Mouse (Mus musculus) ES-Bruce4 (cell line): ENCODE measurements at regions not wholly inside any gene's neighbourhood (a gene's known extent, or its start where the extent isn't known, plus 50 kb on each side); places are given as distances from the start of the nearest gene placed in this dataset.

Experiments used
- CTCF ChIP-seq: IDR thresholded peaks from one replicate; pipeline ENCODE4 v1.8.1; 2011; ENCODE audit warnings: low read depth, low read length
- EP300 ChIP-seq: IDR thresholded peaks from 2 replicates; pipeline ENCODE4 v1.6.1; 2011; ENCODE audit warnings: low read depth, low read length; ENCODE audit not compliant: insufficient read depth
- POLR2A ChIP-seq: IDR thresholded peaks from one replicate; pipeline ENCODE4 v1.8.1; 2011; ENCODE audit warnings: low read length; ENCODE audit not compliant: insufficient read depth

- TF ChIP-seq POLR2A (no peak), CTCF (no peak), EP300 (no peak)
Measured at GRCm38 (mm10) chr2:77334706-77335105, 54.3 kb upstream of the Sestd1 start.
